Mouse (Mus musculus): ENCODE results near the gene Dhtkd1. TPM values are rescaled to one million over a fixed set of nuclear protein-coding genes. Genes with fewer than 3 reads are reported as not detected.

Gene Dhtkd1
- total RNA-seq, 1 experiment: 12.0 TPM

DNA sequence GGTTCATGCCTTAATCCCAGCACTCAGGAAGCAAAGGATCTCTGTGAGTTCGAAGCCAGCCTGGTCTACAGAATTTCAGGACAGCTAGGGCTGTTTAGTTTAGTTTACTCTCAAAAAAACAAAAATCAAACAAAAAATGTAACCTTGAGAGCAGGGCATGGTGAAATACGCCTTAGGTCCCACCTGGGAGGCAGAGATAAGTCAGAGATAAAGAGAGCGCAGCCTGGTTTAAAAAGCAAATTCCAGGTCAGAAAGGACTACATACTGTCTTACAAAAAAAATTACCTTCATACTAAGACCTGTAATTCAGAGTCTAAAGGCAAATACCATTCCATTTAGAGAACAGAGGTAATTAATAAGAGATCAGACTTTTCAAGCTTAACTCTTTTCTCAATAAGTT is 3.3 kb downstream of the Dhtkd1 start:
- Histone ChIP-seq H3K4me3 (ENCODE audit: insufficient read depth in 1 of 2, low read depth in 1 of 2, low read length in 2 of 2, poor library complexity in 1 of 2, severe bottlenecking in 1 of 2) (no peak overlapping the region), H3K9ac (ENCODE audit: insufficient read depth, low read depth, low read length, poor library complexity, severe bottlenecking) (no peak overlapping the region), H3K4me1 (ENCODE audit: control insufficient read depth in 2 of 2, insufficient read depth in 2 of 2, low read length in 2 of 2, poor library complexity in 1 of 2) (0 out of 4 replicates have a peak, but pooled peaks cover 0 to 2% of the 10 kb centered on the region in 2 experiments), H3K36me3 (ENCODE audit: control insufficient read depth, insufficient read depth, low read length, poor library complexity, severe bottlenecking) (no peaks in the 10 kb centered on the region; the same call in 1 of the 2 replicates), H3K27ac (ENCODE audit: insufficient read depth, low read depth, low read length, poor library complexity, severe bottlenecking) (no peak overlapping the region), H3K9me3 (ENCODE audit: control insufficient read depth, insufficient read depth, low read depth, low read length) (no peaks in the 10 kb centered on the region)
- DNase-seq (ENCODE audit: low read depth, low spot score): no peak
- in situ Hi-C loops (cut with MboI; ENCODE audit: low sequenced_read_pairs in 2 of 2, unreplicated experiment in 2 of 2): no loop called here
- TF ChIP-seq HCFC1 (IDR thresholded peaks at IDR 0.05; ENCODE audit: borderline replicate concordance, insufficient read depth, low read length): no peak
- TF ChIP-seq ZC3H11A (IDR thresholded peaks at IDR 0.05; ENCODE audit: borderline replicate concordance, low read depth, low read length): no peak
- no peak for TF ChIP-seq MAFK (IDR thresholded peaks at IDR 0.05; ENCODE audit: insufficient read depth, low read depth, low read length)
- no peak for TF ChIP-seq CHD2 (IDR thresholded peaks at IDR 0.05; ENCODE audit: low read depth, low read length)
- no peak for TF ChIP-seq ZNF384 (IDR thresholded peaks at IDR 0.05; ENCODE audit: low read depth, low read length)

DNA sequence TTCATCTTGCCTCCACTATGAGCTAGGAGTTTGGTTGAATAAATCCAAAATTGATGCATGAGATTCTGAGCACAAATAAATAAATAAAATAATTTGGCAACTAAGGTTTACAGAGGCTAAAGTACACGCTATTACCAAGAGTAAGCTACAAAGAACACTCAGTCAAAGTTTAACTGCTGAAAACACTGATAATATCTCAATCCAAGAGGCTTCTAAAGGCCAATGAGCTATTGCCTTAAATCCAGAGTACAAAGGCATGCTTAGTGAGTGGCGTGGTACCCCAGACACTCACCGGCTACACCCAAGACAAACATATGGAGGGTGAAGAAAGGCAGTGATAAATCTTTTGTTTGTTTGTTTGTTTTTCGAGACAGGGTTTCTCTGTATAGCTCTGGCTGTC is 6.0 kb downstream of the Dhtkd1 start:
- TF ChIP-seq HCFC1 (IDR thresholded peaks at IDR 0.05; ENCODE audit: borderline replicate concordance, insufficient read depth, low read length) (no peak), CHD2 (IDR thresholded peaks at IDR 0.05; ENCODE audit: low read depth, low read length) (no peak), ZC3H11A (IDR thresholded peaks at IDR 0.05; ENCODE audit: borderline replicate concordance, low read depth, low read length) (no peak), ZNF384 (IDR thresholded peaks at IDR 0.05; ENCODE audit: low read depth, low read length) (no peak)
- DNase-seq (ENCODE audit: low read depth, low spot score): no peak
- Histone ChIP-seq H3K36me3 (ENCODE audit: control insufficient read depth, insufficient read depth, low read length, poor library complexity, severe bottlenecking) (no peaks in the 10 kb centered on the region; the same call in 1 of the 2 replicates), H3K4me3 (ENCODE audit: insufficient read depth in 1 of 2, low read depth in 1 of 2, low read length in 2 of 2, poor library complexity in 1 of 2, severe bottlenecking in 1 of 2) (no peak overlapping the region), H3K9me3 (ENCODE audit: control insufficient read depth, insufficient read depth, low read depth, low read length) (no peaks in the 10 kb centered on the region), H3K9ac (ENCODE audit: insufficient read depth, low read depth, low read length, poor library complexity, severe bottlenecking) (no peak overlapping the region), H3K4me1 (ENCODE audit: control insufficient read depth in 2 of 2, insufficient read depth in 2 of 2, low read length in 2 of 2, poor library complexity in 1 of 2) (no peaks in the 10 kb centered on the region), H3K27ac (ENCODE audit: insufficient read depth, low read depth, low read length, poor library complexity, severe bottlenecking) (no peak overlapping the region)
- in situ Hi-C loops (cut with MboI; ENCODE audit: low sequenced_read_pairs in 2 of 2, unreplicated experiment in 2 of 2): no loop called here

DNA sequence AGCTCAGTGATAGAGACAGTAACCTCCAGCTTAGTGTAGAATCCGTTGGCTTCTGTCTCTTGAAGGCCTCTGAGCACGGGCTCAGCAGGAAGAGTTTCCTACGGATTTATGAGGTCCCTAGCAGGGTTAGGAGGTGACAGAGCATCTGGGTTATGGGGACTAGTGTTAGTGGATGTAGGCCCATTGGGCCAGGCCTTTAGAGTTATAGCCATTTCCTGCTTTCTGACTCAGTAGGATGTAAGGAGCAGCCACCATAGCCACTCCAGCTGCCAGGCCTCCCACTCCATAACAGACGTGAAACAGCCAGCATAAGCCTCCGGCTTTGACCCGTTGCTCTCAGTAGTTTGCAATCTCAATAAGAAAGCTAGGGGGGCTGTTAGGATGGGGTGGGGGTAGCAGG is 6.5 kb downstream of the Dhtkd1 start:
- no peak overlapping the region for H3K27ac ChIP-seq (ENCODE audit: insufficient read depth, low read depth, low read length, poor library complexity, severe bottlenecking)
- no peaks in the 10 kb centered on the region; the same call in 1 of the 2 replicates for H3K36me3 ChIP-seq (ENCODE audit: control insufficient read depth, insufficient read depth, low read length, poor library complexity, severe bottlenecking)
- H3K4me1 ChIP-seq (ENCODE audit: control insufficient read depth in 2 of 2, insufficient read depth in 2 of 2, low read length in 2 of 2, poor library complexity in 1 of 2): no peaks in the 10 kb centered on the region
- H3K9me3 ChIP-seq (ENCODE audit: control insufficient read depth, insufficient read depth, low read depth, low read length): no peaks in the 10 kb centered on the region
- in situ Hi-C loops (cut with MboI; ENCODE audit: low sequenced_read_pairs in 2 of 2, unreplicated experiment in 2 of 2): no loop called here
- H3K4me3 ChIP-seq (ENCODE audit: insufficient read depth in 1 of 2, low read depth in 1 of 2, low read length in 2 of 2, poor library complexity in 1 of 2, severe bottlenecking in 1 of 2): no peak overlapping the region
- TF ChIP-seq ZNF384 (IDR thresholded peaks at IDR 0.05; ENCODE audit: low read depth, low read length) (no peak), CHD2 (IDR thresholded peaks at IDR 0.05; ENCODE audit: low read depth, low read length) (no peak), MAFK (IDR thresholded peaks at IDR 0.05; ENCODE audit: insufficient read depth, low read depth, low read length) (no peak), HCFC1 (IDR thresholded peaks at IDR 0.05; ENCODE audit: borderline replicate concordance, insufficient read depth, low read length) (no peak), ZC3H11A (IDR thresholded peaks at IDR 0.05; ENCODE audit: borderline replicate concordance, low read depth, low read length) (no peak)
- no peak overlapping the region for H3K9ac ChIP-seq (ENCODE audit: insufficient read depth, low read depth, low read length, poor library complexity, severe bottlenecking)
- no peak for DNase-seq (ENCODE audit: low read depth, low spot score)

DNA sequence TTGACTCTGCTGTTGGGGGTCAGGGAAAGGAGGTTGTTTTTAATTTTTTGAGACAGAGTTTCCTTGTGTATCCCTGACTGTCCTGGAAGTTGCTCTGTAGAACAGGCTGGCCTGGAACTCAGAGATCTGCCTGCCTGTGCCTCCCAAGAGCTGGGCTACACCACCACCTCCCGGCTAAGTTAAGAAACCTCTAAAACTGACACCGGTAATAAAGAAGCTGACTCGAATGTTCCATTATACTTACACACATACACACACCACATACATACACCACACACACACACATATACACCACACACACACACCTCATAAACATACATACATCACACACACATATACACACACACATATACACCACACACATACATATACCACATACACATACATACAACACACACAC is 7.7 kb downstream of the Dhtkd1 start:
- Histone ChIP-seq H3K4me1 (ENCODE audit: control insufficient read depth in 2 of 2, insufficient read depth in 2 of 2, low read length in 2 of 2, poor library complexity in 1 of 2) (no peaks in the 10 kb centered on the region), H3K27ac (ENCODE audit: insufficient read depth, low read depth, low read length, poor library complexity, severe bottlenecking) (no peak overlapping the region), H3K36me3 (ENCODE audit: control insufficient read depth, insufficient read depth, low read length, poor library complexity, severe bottlenecking) (peaks cover 5% of the 10 kb centered on the region), H3K4me3 (ENCODE audit: insufficient read depth in 1 of 2, low read depth in 1 of 2, low read length in 2 of 2, poor library complexity in 1 of 2, severe bottlenecking in 1 of 2) (no peak overlapping the region), H3K9me3 (ENCODE audit: control insufficient read depth, insufficient read depth, low read depth, low read length) (no peaks in the 10 kb centered on the region), H3K9ac (ENCODE audit: insufficient read depth, low read depth, low read length, poor library complexity, severe bottlenecking) (no peak overlapping the region)
- in situ Hi-C loops (cut with MboI; ENCODE audit: low sequenced_read_pairs in 2 of 2, unreplicated experiment in 2 of 2): no loop called here
- no peak for TF ChIP-seq CHD2 (IDR thresholded peaks at IDR 0.05; ENCODE audit: low read depth, low read length)
- no peak for TF ChIP-seq ZNF384 (IDR thresholded peaks at IDR 0.05; ENCODE audit: low read depth, low read length)
- no peak for TF ChIP-seq MAFK (IDR thresholded peaks at IDR 0.05; ENCODE audit: insufficient read depth, low read depth, low read length)
- TF ChIP-seq ZC3H11A (IDR thresholded peaks at IDR 0.05; ENCODE audit: borderline replicate concordance, low read depth, low read length): no peak
- TF ChIP-seq HCFC1 (IDR thresholded peaks at IDR 0.05; ENCODE audit: borderline replicate concordance, insufficient read depth, low read length): no peak
- DNase-seq (ENCODE audit: low read depth, low spot score): no peak

DNA sequence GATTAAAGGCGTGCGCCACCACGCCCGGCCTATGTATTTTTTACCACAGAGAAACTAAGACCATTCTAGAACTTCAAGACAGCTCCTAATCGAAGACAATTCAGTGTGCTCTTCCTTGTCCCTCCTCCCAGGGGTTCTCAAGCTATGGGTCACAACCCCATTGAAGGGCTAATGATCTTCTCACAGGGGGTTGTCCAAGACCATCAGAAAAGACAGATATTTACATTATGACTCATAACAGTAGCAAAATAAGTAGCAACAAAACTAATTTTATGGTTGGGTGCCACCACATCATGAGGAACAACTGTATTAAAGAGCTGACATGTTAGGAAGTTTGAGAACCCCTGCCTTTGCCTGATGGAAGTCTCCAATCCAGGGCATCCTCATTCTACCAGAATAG is 10.7 kb downstream of the Dhtkd1 start:
- Histone ChIP-seq H3K4me3 (ENCODE audit: insufficient read depth in 1 of 2, low read depth in 1 of 2, low read length in 2 of 2, poor library complexity in 1 of 2, severe bottlenecking in 1 of 2) (no peak overlapping the region), H3K27ac (ENCODE audit: insufficient read depth, low read depth, low read length, poor library complexity, severe bottlenecking) (no peak overlapping the region), H3K36me3 (ENCODE audit: control insufficient read depth, insufficient read depth, low read length, poor library complexity, severe bottlenecking) (peaks cover 14% of the 10 kb centered on the region), H3K4me1 (ENCODE audit: control insufficient read depth in 2 of 2, insufficient read depth in 2 of 2, low read length in 2 of 2, poor library complexity in 1 of 2) (no peaks in the 10 kb centered on the region), H3K9ac (ENCODE audit: insufficient read depth, low read depth, low read length, poor library complexity, severe bottlenecking) (no peak overlapping the region), H3K9me3 (ENCODE audit: control insufficient read depth, insufficient read depth, low read depth, low read length) (no peaks in the 10 kb centered on the region)
- no peak for DNase-seq (ENCODE audit: low read depth, low spot score)
- TF ChIP-seq HCFC1 (IDR thresholded peaks at IDR 0.05; ENCODE audit: borderline replicate concordance, insufficient read depth, low read length) (no peak), MAFK (IDR thresholded peaks at IDR 0.05; ENCODE audit: insufficient read depth, low read depth, low read length) (no peak), CHD2 (IDR thresholded peaks at IDR 0.05; ENCODE audit: low read depth, low read length) (no peak), ZC3H11A (IDR thresholded peaks at IDR 0.05; ENCODE audit: borderline replicate concordance, low read depth, low read length) (no peak), ZNF384 (IDR thresholded peaks at IDR 0.05; ENCODE audit: low read depth, low read length) (no peak)
- in situ Hi-C loops (cut with MboI; ENCODE audit: low sequenced_read_pairs in 2 of 2, unreplicated experiment in 2 of 2): no loop called here
